Mouse (Mus musculus) urinary bladder, postnatal 36 days (tissue): ENCODE measurements around the gene Rae1.

Experiments used
- DNase-seq, 2 experiments: peaks; one replicate each; pipeline ENCODE4 v3.0.0; 2022; ENCODE audit warnings: low spot score in 2 of 2, mixed read lengths in 1 of 2

Gene Rae1

DNA sequence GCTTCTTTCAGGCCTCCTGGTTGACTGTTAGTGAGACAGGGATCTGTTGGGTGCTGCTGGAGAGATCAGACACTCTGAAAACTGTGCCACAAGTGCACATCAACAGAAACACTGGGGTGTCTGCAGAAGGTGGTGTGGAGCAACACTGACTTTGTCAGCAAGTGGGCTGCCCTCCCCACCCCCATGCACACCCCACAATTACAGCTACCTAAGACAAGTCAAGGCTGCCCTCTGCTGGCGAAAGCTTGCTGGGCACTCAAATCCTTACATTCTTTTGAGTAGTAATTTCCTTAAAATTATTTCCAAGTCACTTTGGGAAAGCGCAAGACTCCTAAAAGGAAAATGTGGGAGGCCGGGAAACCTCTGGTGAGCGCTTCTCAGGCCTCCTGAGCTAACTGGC lies 3.7 kb upstream of the Rae1 start:
- DNase-seq = peak; percentile 50 to 59

- DNase-seq = no peak
Observed at GRCm38 (mm10) chr2:172997748-172998147, 2.2 kb upstream of the Rae1 start.

- DNase-seq = no peak
Observed at GRCm38 (mm10) chr2:172998478-172998877, 1.4 kb upstream of the Rae1 start.

- DNase-seq = peak in 1 of 2 experiments; percentile 65
Observed at GRCm38 (mm10) chr2:173000285-173000652, 352 bp downstream of the Rae1 start.

DNA sequence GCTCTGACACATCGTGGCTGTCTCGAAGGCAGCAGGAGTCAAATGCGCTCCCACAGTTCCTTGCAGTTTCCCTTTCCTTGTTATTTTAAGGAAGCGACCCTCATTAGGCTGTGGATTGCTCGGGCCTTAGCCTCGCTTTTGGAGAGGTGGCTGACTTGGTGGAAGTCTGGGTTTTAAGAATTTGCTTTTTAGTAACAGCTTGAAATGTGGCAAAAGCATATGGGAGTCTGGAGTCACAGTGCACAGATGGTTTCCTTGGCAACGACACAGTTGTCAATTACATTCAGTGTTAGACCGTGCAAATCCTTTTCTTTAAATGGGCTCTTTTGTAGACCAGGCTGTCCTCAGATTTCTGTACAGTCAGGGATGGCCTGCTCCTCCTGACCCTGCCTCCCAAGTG lies 1.0 kb downstream of the Rae1 start:
- no peak for DNase-seq

- DNase-seq = no peak
Observed at GRCm38 (mm10) chr2:173003737-173004136, 3.8 kb downstream of the Rae1 start.

GRCm38 (mm10) chr2:173010220-173010717 lies 10.4 kb downstream of the Rae1 start:
- no peak for DNase-seq

DNA sequence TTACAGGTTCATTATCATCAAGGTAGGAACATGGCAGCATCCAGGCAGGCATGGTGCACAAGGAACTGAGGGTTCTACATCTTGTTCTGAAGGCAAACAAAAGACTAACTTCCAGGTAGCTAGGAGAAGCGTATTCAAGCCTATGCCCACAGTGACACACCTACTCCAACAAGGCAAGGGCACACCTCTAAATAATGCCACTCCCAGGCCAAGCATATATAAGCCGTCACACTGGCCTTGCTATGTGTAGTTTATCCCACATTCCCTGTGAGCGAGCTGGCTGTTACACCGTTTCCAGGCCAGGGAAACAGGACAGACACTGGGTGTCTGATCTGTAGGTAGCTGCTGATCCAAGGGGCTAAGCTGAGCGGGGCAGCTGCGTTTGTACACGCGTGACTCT lies 11.5 kb downstream of the Rae1 start:
- no peak for DNase-seq

DNA sequence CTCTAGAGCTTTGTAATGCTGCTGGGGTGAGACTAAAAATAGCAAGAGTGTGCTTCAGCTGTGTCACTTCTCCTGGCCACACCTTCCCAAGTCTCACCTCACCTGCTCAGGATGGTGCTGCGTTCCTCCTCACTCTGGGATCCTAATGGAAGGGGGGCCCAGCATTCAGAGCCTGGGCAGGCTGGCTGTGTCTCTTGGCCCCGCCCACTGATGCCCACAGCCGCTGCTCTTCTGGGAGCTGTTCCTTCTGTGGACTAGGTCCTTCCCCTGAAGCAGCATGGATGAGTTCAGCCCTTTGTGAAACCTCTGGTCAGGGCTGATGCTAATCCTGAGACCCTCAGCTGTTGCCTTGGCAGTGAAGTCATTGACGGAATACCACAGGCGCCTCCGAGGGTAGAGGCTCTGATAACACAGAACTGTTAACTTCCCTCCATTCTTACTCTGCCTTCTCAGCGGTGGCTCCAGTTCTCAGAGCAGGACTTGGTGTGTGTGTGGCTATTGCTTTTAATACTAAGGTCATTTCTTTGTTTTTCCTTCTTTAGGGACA lies 14.9 kb downstream of the Rae1 start:
- no peak for DNase-seq

GRCm38 (mm10) chr2:173017940-173018339 lies 18.0 kb downstream of the Rae1 start:
- no peak for DNase-seq

GRCm38 (mm10) chr2:173018618-173019017 lies 18.7 kb downstream of the Rae1 start:
- peak in 1 of 2 experiments; percentile 38 for DNase-seq

DNA sequence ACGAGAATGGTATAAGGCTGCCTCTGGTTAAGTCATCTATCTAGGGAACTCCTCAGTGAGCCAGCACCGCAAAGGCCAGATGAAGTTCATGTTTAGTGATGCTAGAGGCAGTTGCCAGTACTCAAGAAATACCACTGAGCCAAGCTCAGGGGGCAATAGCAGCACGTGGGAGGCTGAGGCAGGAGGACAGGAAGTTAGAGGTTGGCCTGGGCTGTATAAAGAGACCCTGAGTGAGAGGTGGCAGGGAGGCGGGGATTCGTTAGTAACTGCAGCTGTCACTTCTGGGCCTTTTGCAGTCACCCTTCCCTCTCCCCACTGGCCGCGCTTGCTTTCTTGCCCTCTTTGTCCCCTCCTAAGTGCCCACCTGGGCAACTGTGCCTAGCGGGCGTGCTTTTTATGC lies 19.4 kb downstream of the Rae1 start:
- DNase-seq = no peak

DNA sequence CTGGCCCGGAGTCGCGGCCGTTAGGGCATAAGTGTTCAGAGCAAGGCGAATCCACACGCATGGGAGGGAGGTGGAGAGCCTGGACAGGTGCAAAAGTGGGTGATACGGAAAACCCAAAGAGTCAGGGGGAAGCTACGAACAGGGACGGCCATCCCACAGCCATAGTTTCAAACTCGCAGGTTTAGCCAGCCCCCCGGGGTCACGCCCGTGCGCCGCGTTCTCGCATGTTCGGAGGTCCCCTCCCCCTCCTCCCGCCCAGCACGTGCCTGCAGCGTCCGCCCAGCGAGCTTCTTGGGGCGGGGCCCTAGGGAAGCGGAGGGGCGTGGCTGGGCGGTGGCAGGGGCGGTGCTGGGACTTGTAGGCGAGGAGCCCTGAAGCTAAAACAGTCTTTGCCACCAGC lies 19.9 kb downstream of the Rae1 start:
- peak; percentile 85 to 90 for DNase-seq

- DNase-seq = no peak
Observed at GRCm38 (mm10) chr2:173020430-173020829, 20.5 kb downstream of the Rae1 start, which contains the start of gene Rbm38. Gene Rbm38, plus strand, starts transcription at chr2:173020498.

DNA sequence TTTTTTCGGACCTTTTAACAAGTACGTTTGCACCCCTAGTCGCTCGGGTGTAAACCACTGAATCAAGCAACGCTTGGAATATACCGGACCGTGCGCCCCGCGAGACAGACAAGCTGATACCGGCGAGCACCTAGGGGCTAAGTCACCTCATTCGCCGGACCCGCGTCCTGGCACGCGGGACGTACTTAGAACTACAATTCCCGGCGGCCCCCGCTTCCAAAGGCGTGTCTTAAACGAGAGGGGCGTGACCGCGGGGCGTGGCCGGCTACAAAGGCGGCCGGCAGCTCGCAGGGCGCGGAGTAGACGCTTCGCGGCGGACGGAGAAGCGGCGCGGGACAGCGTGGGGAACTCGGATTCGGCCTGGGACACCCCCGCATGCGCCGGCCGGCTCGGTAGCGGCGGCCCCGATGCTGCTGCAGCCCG lies 21.7 kb downstream of the Rae1 start:
- DNase-seq = peak; percentile 91 to 92

DNA sequence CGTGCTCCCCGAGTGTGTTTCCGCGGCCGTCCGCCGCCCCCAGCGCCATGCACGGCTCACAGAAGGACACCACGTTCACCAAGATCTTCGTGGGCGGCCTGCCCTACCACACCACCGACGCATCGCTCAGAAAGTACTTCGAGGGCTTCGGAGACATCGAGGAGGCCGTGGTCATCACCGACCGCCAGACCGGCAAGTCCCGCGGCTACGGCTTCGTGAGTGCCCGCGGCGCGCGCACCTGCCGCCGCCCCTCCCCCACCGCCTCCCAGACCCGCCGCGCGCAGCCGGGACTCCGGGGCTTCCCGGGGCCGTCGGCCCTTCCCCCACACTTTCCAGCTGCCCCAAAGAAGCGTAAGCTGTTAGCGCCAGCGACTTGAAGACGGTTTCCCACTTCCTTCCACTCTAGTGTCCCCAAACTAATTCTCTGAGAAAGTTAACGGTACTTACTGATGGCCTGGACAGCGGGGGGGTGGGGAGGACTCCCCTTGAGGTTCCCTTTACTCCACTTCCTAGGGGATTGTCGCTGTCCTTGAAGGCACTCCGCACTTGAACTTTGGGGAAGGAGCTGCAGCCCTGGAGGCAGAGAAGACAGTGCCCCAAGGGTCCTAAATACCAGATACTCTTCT lies 22.3 kb downstream of the Rae1 start:
- peak in 1 of 2 experiments; percentile 19 for DNase-seq

GRCm38 (mm10) chr2:173022813-173023212 lies 22.9 kb downstream of the Rae1 start:
- no peak for DNase-seq

GRCm38 (mm10) chr2:173023371-173023851 lies 23.5 kb downstream of the Rae1 start:
- no peak for DNase-seq

- no peak for DNase-seq
Observed at GRCm38 (mm10) chr2:173023966-173024365, 24.0 kb downstream of the Rae1 start.

GRCm38 (mm10) chr2:173024392-173024791 lies 24.5 kb downstream of the Rae1 start:
- DNase-seq = no peak

DNA sequence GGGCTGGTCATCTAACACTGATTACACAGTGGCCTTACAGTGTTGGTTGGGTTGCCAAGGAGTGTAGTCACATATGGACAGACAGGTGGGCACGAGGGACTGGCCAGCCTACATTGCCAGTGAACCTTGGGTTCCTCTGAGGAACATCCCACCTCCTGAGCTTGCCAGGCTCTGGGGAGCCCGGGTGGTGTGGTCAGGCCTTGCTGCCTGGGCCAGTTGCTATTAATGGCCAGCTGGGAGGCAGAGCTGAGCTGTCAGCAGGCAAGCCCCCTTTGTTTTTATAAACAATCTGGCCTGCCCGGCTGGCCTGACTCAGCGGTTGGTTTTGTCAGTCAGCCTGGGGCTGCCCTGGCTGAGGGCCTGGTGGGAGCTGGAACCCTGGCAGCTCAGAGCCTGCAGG lies 25.0 kb downstream of the Rae1 start:
- no peak for DNase-seq

DNA sequence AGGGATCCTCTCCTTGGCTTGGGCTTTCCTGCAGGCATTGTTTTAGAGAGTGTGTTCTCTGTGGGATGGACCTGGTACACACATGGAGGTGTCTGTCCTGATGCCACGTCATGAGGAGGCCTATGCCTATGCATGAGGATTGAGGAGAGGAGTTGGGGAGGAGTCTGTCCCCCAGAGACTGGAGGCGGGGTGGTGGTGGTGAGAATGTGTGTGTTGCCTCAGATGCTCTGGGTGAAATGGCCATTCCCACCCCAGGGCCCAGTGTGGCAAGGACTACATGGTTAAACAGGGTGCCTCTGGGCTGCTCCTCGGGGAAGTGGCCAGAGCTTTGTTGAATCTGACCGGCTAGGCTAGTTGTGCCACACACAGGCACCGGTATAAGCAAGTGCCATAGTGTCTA lies 26.4 kb downstream of the Rae1 start:
- DNase-seq = peak in 1 of 2 experiments; percentile 12

- no peak for DNase-seq
Observed at GRCm38 (mm10) chr2:173026688-173027131, 26.8 kb downstream of the Rae1 start.
